Mouse (Mus musculus) spleen, postnatal 0 days (tissue): ENCODE data around the gene Trim10. TPM values are rescaled to one million over a fixed set of nuclear protein-coding genes. Genes with fewer than 3 reads are reported as not detected.

Source experiments
- polyA plus RNA-seq: library from polyadenylated mRNA; unstranded; fragments of >200 nt; fragmentation: Nextera tagmentation; extraction: Ambion mirVana; gene quantifications from 2 replicates; pipeline ENCODE4 v1.2.1, GENCODE M21; 2015

The Trim10 gene
- 158 and 174 TPM in 2 replicates for polyA plus RNA-seq

DNA sequence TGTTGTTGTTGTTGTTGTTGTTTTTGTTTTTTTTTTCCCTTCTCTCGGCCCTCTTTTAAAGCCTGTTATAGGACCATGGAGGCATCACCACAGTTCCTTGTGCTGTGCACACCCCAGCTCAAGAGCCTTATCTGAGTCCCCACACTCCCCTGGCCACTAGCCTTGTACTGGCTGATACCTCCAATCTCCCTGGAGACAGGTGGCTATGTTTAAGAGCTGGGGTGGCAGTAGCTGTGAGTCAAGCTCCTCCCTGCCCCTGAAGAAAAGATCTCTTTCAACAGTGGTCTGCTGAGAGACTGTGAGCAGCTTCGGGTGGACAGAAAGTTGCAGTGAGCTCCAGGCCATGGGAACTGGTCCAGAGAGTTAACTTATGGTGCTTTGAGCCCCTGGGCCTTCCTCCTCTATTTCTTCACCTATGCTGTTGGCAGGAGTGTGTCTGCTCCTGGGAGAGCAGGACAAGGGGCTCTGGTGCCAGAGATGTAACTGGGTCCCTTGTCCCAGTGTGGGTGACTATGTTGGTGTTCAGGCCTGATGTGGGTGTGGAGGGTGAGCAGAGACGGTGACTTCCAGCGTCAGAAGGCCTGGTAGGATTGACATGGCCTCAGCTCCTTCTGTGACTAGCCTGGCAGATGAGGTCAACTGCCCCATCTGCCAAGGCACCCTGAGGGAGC is at the start of gene Trim10:
Trim10 (plus strand) TSS at position 291 of the 671 bp plus-strand sequence.

DNA sequence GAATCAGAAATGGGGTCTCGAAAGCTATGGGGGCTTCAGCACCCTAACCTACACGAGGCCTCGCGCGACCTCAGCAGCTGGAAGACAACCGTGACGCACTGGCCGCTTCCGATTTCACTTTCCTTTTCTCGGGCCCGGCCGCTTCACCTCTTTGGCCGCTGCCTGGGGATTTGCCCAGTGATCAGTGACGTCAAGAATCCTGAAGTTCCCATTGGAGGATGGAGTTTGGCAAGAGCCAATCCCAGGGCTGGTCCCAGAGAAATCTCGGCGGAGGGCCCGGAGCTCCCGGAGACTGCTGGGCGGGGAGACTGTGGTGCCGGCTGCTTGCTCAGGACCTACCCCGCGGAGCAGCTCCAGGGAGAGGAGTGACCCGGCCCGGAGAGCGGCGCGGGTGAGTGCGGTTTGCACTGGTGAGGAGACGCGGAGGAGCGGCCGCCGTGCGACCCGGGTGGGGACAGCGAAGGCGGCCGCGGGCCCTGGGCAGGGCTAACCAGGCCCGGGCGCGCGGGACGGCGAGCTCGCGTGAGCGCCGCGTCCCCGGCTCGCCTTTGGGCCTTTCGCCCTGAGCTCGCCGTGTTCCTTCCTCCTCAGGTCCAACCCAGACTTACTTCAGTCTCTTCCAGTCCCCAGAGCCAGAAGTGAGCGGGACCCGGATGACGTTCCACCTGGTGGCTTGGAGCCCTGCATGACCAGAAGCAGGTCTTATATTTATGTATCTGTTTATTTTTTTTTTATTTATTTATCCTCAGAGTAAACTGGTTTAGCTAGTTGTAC is 32.3 kb upstream of the Trim10 start, which contains the start of gene Trim26:
Trim26 (plus strand) TSS at position 261 of the 774 bp plus-strand sequence.

DNA sequence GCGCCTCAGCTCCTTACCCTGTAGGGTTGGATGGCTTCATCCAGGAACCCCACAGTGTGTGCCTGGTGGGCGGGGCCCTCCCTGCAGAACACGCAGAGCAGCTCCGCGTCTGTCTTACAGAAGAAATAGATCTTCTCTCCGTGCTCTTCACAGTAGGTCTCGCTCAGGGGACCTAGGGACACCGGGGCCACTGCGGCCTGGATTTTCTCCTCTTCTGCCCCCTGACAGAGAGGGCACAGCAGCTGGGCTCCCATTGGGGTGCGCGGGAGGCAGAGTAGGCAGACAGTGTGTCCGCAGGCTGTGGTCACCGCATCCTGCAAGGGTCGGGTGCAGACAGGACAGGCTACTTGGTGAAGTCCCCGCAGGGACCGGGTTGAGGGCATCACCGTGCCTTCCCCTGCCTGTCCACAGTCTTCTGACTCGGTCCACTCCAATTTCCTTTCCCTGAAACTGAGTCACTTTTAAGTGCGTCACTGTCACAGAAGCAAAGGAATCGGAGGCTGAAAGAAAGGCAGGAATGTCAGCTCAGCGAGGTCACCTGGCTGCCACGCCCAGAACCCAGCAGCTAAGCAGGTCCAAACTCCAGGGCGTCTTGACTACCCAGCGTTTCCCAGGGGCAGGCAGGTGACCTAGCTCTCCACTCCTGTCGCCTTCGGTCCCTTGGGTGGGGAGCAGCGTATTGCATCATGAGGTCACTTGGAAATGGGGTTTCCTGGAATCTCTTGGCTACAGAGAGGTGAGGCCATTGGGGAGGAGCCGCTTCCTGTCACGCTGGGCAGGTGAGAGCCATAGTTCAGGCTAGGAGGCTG is 2.5 kb upstream of the Trim10 start, which contains the start of gene Trim15:
Trim15 (minus strand) TSS at position 492 of the 809 bp plus-strand sequence.

GRCm38 (mm10) chr17:36890073-36890903 is 20.9 kb downstream of the Trim10 start, which contains the start of gene Trim40:
Trim40 (minus strand) TSS chr17:36890123.

GRCm38 (mm10) chr17:36897552-36898205 is 28.3 kb downstream of the Trim10 start, which contains the start of gene Trim31:
Trim31 (plus strand) TSS chr17:36898118.

Other genes starting within 250 kb of the Trim10 start
- gene H2-M9, start 226.9 kb upstream of the Trim10 start, polyA plus RNA-seq = not detected in 2 replicates
- gene H2-M1, start 197.4 kb upstream of the Trim10 start, polyA plus RNA-seq = not detected in 2 replicates
- not detected in 2 replicates for gene H2-M10.5, start 96.7 kb upstream of the Trim10 start, polyA plus RNA-seq
- gene H2-M10.6, start 57.4 kb upstream of the Trim10 start, polyA plus RNA-seq = not detected in 2 replicates
- 17.2 and 22.9 TPM in 2 replicates for gene Trim26, start 32.4 kb upstream of the Trim10 start, polyA plus RNA-seq
- 0.18 and 0.19 TPM in 2 replicates for gene Trim15, start 2.4 kb upstream of the Trim10 start, polyA plus RNA-seq
- gene Trim40, start 20.5 kb downstream of the Trim10 start, polyA plus RNA-seq = not detected in 2 replicates
- gene Trim31, start 28.5 kb downstream of the Trim10 start, polyA plus RNA-seq = not detected in 2 replicates
- gene Rnf39, start 73.3 kb downstream of the Trim10 start, polyA plus RNA-seq = 0.45 and 0.87 TPM in 2 replicates
- 47.2 and 52.0 TPM in 2 replicates for gene Ppp1r11, start 82.2 kb downstream of the Trim10 start, polyA plus RNA-seq
- 39.7 and 42.5 TPM in 2 replicates for gene Znrd1, start 89.0 kb downstream of the Trim10 start, polyA plus RNA-seq
- gene Znrd1as, start 89.0 kb downstream of the Trim10 start, polyA plus RNA-seq = 2.0 and 2.8 TPM in 2 replicates
- gene 2410137M14Rik, start 111.7 kb downstream of the Trim10 start, polyA plus RNA-seq = not detected in 2 replicates
- 0.25 TPM in 1 of 2 replicates, not detected in the other for gene H2-M5, start 120.0 kb downstream of the Trim10 start, polyA plus RNA-seq
- 8.1 and 9.5 TPM in 2 replicates for gene Zfp57, start 131.6 kb downstream of the Trim10 start, polyA plus RNA-seq
- not detected in 2 replicates for gene Mog, start 153.8 kb downstream of the Trim10 start, polyA plus RNA-seq
- gene Gabbr1, start 176.4 kb downstream of the Trim10 start, polyA plus RNA-seq = 3.6 and 5.4 TPM in 2 replicates
- not detected in 2 replicates for gene Olfr90, start 218.9 kb downstream of the Trim10 start, polyA plus RNA-seq
- gene Olfr91, start 228.7 kb downstream of the Trim10 start, polyA plus RNA-seq = not detected in 2 replicates